Mouse (Mus musculus) brown adipose tissue, adult 24 weeks (tissue): ENCODE results near the gene Slc15a2. TPM values are rescaled to one million over a fixed set of nuclear protein-coding genes. Genes with fewer than 3 reads are reported as not detected.

Experiments used
- H3K27ac ChIP-seq: fragments of 200-500 bp; replicated peaks from 2 replicates; pipeline ENCODE4 v1.5.1; 2012; ENCODE audit warnings: low read depth, mild to moderate bottlenecking, low read length
- H3K4me1 ChIP-seq: fragments of 200-500 bp; 2 replicates; pipeline ENCODE4 v1.6.1; 2012; ENCODE audit warnings: low read length, mixed read lengths; ENCODE audit not compliant: control insufficient read depth, insufficient read depth, insufficient read length
- H3K4me3 ChIP-seq: fragments of 200-500 bp; 2 replicates; pipeline ENCODE4 v1.5.1; 2012; ENCODE audit warnings: low read depth, mild to moderate bottlenecking, low read length, moderate library complexity; ENCODE audit not compliant: insufficient read depth
- polyA plus RNA-seq: library from polyadenylated mRNA; stranded (reverse); fragments of >200 nt; gene quantifications from 2 replicates; pipeline ENCODE4 v1.2.4, GENCODE M21; 2012; ENCODE audit not compliant: missing spikeins, insufficient read depth, insufficient read length

Slc15a2 gene
- polyA plus RNA-seq, 1 experiment, result 1.2 TPM

DNA sequence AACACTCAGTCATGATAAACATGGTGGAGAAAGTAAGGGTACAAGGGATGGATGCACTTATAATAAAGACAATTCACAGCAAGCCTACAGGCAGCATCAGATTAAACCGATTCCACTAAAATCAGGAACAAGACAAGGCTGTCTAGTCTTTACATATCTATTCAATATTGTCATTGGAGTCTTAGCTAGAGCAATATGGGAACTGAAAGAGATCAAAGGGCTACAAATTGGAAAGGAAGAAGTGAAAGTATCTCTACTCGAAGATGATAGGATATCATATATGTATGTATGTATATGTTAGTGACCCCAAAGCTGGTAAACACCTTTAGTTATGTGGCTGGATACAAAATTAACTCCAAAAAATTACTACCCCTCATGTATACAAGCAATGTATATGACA, 55.8 kb downstream of the Slc15a2 start:
- Histone ChIP-seq H3K4me3 (no peak overlapping the region), H3K4me1 (no peaks in the 10 kb centered on the region), H3K27ac (no peak overlapping the region)

DNA sequence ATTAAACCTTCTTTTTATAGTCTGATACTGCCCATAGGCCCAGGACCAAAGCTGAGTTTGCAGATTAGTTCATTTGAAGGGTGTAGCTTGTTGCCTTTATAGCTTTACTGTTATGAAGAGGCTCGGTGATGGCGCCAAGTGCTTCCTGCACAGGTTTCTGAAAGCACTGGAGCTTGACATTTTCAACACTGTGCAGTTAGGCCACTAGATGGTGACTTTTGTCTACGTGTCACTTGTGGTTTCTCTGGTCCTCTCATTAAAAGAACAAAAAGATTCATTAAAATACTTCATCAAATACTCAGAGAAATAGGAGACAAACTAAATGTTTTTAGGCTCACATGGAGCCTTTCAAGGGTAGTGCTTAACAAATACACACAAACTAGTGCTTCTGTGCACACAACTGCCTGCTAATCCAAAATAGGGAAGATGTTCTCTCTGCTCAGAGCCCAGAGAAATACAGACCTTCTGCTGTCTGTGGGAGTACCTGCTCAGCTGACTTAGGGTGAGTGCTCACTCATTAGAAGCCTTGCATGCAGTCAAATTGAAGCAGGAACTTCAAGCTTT, 60.8 kb downstream of the Slc15a2 start:
- Histone ChIP-seq H3K4me3 (no peak overlapping the region), H3K27ac (no peak overlapping the region), H3K4me1 (no peaks in the 10 kb centered on the region)

DNA sequence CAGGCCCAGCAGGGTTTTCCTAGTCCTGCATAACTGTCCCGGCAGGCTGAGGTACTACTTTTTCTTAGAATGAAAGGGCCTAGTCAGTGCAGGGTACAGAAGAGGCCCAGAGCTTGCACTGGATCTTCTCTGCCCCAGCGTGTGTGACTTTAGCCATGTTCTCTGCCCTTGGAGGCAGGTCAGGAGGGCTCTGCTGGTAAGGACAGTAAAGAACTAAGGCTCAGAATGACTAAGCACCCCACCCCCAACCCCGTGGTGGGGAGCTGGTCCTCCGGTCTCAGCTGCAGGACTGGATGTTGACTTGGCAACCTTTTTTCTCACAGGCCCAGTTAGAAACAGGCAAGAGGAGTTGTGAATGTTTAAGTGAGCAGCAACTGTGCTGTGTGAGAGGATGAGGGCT, 62.0 kb downstream of the Slc15a2 start:
- Histone ChIP-seq H3K4me3 (no peak overlapping the region), H3K27ac (no peak overlapping the region), H3K4me1 (no peaks in the 10 kb centered on the region)

DNA sequence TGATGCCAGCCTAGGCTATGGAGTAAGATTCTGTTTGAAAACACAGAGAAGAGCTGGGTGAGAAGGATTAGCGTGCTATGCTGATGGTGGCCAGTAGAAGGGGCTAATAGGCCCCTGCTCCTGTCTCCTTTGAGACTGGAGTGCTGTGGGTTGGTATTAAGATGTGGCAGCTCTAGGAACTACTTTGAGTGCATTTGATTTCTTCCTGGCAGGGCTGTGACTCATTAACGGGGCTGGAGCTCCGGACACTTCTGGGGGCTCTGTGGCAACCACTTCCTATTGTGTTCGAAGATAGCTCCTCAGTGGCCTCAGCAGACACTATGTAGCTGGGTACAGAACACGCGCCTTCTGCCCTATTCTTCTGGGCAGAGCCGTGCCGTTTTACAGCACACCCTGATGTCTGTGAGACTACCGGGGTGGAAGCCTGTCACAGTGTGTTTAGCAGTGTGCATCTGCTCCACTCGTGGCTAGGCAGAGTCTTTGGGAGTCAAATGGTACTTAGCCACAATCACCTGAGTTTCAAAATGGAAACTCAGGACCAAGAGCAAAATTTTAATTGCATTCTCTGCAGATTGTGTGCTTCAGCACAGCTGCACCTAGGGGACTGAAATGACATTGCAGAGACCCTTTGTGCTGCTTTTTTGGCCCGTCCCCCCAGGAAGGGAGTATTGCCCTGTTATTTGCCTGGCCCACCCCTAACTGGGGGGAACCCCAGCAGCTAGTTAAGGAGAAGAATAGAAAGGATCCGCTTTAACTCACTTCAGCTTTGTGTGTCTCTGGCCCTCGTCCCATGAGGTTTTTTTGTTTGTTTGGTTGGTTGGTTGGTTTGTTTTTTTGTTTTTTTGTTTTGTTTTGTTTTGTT, 64.3 kb downstream of the Slc15a2 start:
- Histone ChIP-seq H3K27ac (no peak overlapping the region), H3K4me1 (no peaks in the 10 kb centered on the region), H3K4me3 (no peak overlapping the region)

DNA sequence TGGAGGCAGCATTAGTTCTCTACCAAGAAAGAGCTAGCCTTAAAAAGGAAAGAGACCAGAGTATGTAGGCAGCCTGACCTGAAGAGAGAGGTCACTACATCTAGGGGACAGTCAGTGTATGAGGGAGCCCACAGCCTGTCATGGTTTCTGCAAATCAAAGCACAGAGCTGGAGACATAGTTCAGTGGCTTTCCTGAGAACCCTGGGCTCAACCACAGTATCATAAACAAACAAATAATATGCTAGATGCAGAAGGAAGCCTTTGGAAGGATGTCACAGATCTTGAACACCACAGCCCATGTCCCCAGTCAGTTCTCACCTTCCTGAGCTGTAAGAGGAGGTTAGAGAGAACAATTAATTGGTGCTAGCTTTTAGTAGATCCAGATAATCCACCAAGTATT, 66.1 kb downstream of the Slc15a2 start:
- Histone ChIP-seq H3K4me1 (no peaks in the 10 kb centered on the region), H3K4me3 (no peak overlapping the region), H3K27ac (no peak overlapping the region)

DNA sequence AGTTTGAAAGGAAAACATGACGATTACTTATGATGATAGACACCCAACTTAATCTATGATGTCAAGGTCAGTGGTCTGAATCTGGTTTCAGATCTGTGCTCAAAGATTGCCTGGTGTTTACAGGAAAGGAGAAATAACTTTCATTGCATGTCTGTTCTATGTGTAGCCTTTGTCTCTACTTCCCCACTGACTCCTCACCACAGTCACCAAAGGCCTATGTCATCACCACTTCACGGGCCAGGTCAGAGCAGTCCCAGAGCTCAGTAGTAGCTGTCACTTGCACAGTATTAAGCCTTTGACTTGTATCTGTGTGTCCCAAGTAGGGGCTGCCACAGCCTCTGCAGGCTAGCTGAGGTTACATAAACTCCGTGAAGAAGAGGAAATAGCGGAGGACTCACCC, 67.3 kb downstream of the Slc15a2 start:
- Histone ChIP-seq H3K27ac (no peak overlapping the region), H3K4me3 (no peak overlapping the region), H3K4me1 (no peaks in the 10 kb centered on the region)

DNA sequence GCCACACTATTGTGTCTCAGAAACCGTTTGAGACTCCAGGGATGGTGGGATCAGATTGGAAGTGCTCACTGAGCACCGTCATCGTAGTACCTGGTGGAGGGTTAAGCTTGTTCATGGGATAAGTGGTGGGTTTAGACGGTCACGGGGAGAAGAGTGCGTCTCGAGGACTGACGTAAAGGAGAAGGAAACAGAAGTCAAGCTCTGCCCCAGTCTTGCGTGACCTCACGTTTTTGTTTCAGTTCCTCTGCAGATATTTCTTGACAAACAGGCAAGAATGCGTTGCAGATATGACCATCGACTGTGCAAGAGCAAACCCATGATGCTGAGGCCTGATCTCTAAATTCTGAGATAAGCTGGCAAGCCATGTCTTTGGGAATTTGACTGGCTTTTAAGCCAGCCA, 73.0 kb downstream of the Slc15a2 start:
- Histone ChIP-seq H3K27ac (peak overlapping the region; percentile 52), H3K4me1 (no peaks in the 10 kb centered on the region), H3K4me3 (no peak overlapping the region)

DNA sequence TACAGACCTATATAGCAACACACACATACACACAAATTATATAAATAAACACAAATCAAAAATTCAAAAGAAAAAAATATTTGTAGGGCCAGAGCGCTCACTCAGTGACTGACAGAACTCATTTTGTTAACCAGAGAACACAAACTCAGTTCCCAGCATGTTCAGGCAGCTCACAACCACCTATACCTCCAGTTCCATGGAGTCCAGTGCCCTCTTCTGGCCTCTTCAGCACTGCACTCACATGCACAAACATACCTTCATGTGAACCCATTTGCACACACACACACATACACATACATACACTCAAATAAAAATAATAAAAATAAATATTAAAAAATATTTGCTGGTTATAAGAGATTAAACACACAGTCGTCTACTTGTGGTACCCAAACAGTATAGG, 74.0 kb downstream of the Slc15a2 start:
- Histone ChIP-seq H3K4me3 (no peak overlapping the region), H3K4me1 (no peaks in the 10 kb centered on the region)

DNA sequence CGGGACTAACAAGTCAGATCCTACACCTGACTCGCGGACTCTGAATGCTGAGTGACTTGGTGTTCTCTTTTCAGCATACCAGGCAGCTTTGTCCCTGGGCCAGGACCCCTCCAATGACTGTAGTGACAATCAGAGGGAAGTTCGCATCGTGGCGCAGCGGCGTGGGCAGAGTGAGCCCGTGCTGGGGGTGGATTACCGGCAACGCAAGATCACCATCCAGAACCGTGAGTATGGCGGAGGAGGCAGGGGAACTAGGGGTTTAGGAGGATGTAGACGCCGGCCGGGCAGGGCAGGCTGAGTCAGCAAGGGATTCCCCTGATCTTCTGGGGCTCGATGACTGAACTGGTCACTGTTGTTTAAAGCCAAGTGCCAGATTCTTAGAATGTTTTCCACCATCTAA, 75.4 kb downstream of the Slc15a2 start:
- Histone ChIP-seq H3K4me1 (no peaks in the 10 kb centered on the region), H3K4me3 (no peak overlapping the region)

More for the DNA sequence above, 74.0 kb downstream of the Slc15a2 start:
- no peak overlapping the region for H3K27ac ChIP-seq

DNA sequence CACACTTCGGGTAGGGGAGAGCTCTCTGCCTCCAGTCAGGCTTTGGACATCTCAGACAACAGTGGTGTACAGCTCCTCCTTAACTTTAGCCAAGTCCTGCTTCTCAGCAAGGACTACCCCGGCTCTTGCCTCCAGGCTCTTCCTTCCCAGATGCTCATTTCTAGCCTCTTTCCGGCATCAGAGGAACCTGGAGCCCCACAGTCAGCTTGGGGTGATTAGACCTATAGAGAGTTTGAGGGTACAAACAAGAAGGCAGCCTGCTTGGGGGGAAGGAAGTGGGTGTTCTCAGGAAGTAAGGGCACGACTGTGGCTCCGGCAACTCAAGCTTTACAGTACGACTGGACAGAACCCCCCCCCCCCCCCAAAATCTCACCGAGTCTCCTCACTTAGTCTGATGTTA, 76.0 kb downstream of the Slc15a2 start:
- H3K27ac ChIP-seq, result no peak overlapping the region
- H3K4me1 ChIP-seq, result no peaks in the 10 kb centered on the region
- no peak overlapping the region for H3K4me3 ChIP-seq

More for the DNA sequence above, 75.4 kb downstream of the Slc15a2 start:
- H3K27ac ChIP-seq, result no peak overlapping the region

DNA sequence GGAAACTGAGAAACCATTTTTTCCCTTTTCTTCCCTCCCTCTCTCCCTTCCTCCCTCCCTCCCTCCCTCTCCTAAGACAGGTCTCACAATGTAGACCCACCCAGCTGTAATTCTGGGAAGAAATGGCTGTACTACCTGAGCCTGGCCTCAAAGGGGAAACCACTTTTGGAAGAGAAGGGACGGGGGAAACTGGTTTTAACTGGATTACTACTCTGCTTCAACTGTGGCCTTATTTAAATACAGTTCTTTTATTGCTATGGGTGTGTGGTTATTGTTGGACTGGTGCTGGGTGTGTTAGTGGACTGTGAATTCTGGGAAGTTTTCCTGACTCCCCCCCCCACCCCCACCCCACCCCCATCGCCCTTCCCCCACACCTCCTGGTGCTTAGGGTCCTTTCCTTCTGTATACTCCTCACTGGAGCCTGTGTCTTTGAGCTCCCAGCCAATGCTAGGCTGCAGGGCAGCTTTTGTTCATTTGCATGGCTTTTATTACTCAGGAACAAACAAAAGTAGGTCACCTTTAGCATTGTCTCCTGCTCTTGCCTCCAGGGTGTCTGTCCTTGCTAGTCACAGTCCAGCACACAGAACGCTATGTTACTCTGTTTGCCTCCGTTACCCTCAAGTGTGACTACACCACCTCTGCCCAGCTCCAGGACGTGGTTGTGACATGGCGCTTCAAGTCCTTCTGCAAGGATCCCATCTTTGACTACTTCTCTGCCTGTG, 76.9 kb downstream of the Slc15a2 start:
- Histone ChIP-seq H3K4me3 (no peak overlapping the region), H3K27ac (no peak overlapping the region), H3K4me1 (no peaks in the 10 kb centered on the region)

DNA sequence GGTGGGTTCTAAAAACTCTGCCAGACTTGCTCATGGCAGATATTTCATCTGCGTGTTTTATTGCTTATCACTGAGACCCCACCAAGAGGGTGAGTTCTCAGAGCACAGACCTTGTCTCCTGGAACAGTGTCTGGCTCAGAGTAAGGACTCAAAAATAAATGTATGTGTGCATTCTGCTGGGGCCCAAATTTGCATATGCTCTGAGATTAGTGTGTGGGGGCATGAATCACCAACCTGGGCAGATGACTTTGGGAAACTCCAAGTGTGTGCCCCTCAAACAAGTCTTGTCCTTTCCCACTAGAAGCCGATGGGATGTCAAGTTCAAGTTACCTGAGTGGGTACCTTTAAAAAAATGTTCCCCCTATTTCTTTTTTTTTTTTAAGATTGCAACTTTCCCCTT, 84.3 kb downstream of the Slc15a2 start:
- Histone ChIP-seq H3K4me3 (no peak overlapping the region), H3K4me1 (no peaks in the 10 kb centered on the region), H3K27ac (no peak overlapping the region)

Other genes starting within 250 kb of the Slc15a2 start
- gene Casr, start 222.8 kb downstream of the Slc15a2 start, polyA plus RNA-seq, result 0.42 TPM in 1 of 2 replicates, not detected in the other
- 4.8 and 5.0 TPM in 2 replicates for gene Cd86, start 118.9 kb downstream of the Slc15a2 start, polyA plus RNA-seq
- not detected in 2 replicates for gene Ildr1, start 91.0 kb downstream of the Slc15a2 start, polyA plus RNA-seq
- gene Iqcb1, start 43.4 kb upstream of the Slc15a2 start, polyA plus RNA-seq, result 15.3 and 17.4 TPM in 2 replicates
- gene Eaf2, start 90.0 kb upstream of the Slc15a2 start, polyA plus RNA-seq, result 9.2 and 10.5 TPM in 2 replicates
- gene Golgb1, start 90.2 kb upstream of the Slc15a2 start, polyA plus RNA-seq, result 18.4 and 23.8 TPM in 2 replicates
- 5.9 and 7.8 TPM in 2 replicates for gene Hcls1, start 150.0 kb upstream of the Slc15a2 start, polyA plus RNA-seq
- gene Fbxo40, start 205.5 kb upstream of the Slc15a2 start, polyA plus RNA-seq, result 3.1 and 4.8 TPM in 2 replicates
- gene Polq, start 226.8 kb upstream of the Slc15a2 start, polyA plus RNA-seq, result not detected in 2 replicates